ENCODE assay signal across 12 mouse cellular contexts in genomic region chr13:38320354-38320753, GRCm38 (mm10). TPM values are rescaled to one million over a fixed set of nuclear protein-coding genes. Genes with fewer than 3 reads are reported as not detected.
A peak's percentile ranks its signal among the peaks of the same experiment; 100 is the strongest.
DNase-seq lines count a peak whose midpoint lies in the region; ATAC-seq and TF ChIP-seq lines count a peak whose summit lies in the region.
"Had no signal": no experiment of that assay in that cellular context is flagged by ENCODE, and none has a peak within 500 bp of the region (broad histone marks: within the 10 kb centered on the region; RNA-seq: fewer than 3 reads in every experiment).

No protein-coding gene starts in this region.

- H3K4me1 ChIP-seq in forebrain, embryonic 14.5 days (ENCODE audit: control insufficient read depth, insufficient read depth, low read length), result peaks cover 6% of the 10 kb centered on the region; the same call in 1 of the 2 replicates
- peaks cover 4% of the 10 kb centered on the region; the same call in 1 of the 2 replicates for H3K4me1 ChIP-seq in forebrain, embryonic 12.5 days
- no peaks in the 10 kb centered on the region for H3K4me1 ChIP-seq in kidney, postnatal 0 days (replicated peaks; ENCODE audit: insufficient read depth, low read length)
- peaks cover 4% of the 10 kb centered on the region; the same call in 1 of the 2 replicates for H3K4me1 ChIP-seq in midbrain, embryonic 16.5 days (ENCODE audit: control insufficient read depth, insufficient read depth, low read length)
- H3K4me1 ChIP-seq: hindbrain, embryonic 13.5 days; megakaryocyte, embryonic 14.5 days; stomach, embryonic 15.5 days had no signal

- no peak for ATAC-seq in forebrain, embryonic 14.5 days
- no peak for ATAC-seq in forebrain, embryonic 12.5 days (ENCODE audit: low FRiP score)
- no peak for ATAC-seq in kidney, postnatal 0 days (replicated peaks; ENCODE audit: low FRiP score, low read depth)
- ATAC-seq in midbrain, embryonic 16.5 days, result no peak

- DNase-seq in forebrain, embryonic 14.5 days (ENCODE audit: low spot score), result peak; percentile 10
- peak; percentile 16 for DNase-seq in kidney, postnatal 0 days (ENCODE audit: low spot score)
- DNase-seq in kidney, postnatal 36 days, result no peak
- peak; percentile 37 for DNase-seq in 416B (ENCODE audit: low read depth)
- DNase-seq in fat pad, adult 2 months (ENCODE audit: extremely low read depth, low read depth, low spot score), result peak; percentile 76
- no peak for DNase-seq in left cerebral cortex, postnatal 4 days

- H3K27ac ChIP-seq in forebrain, embryonic 14.5 days (ENCODE audit: low read depth, low read length), result no peak overlapping the region
- H3K27ac ChIP-seq in forebrain, embryonic 12.5 days, result no peak overlapping the region
- no peak overlapping the region for H3K27ac ChIP-seq in kidney, postnatal 0 days
- H3K27ac ChIP-seq in midbrain, embryonic 16.5 days (ENCODE audit: low read length), result no peak overlapping the region
- H3K27ac ChIP-seq: hindbrain, embryonic 13.5 days; layer of hippocampus, adult 2 months; stomach, embryonic 15.5 days had no signal

- H3K36me3 ChIP-seq in forebrain, embryonic 14.5 days (ENCODE audit: control insufficient read depth, insufficient read depth, low read length), result no peaks in the 10 kb centered on the region
- H3K36me3 ChIP-seq in forebrain, embryonic 12.5 days (replicated peaks), result no peaks in the 10 kb centered on the region
- H3K36me3 ChIP-seq in kidney, postnatal 0 days (ENCODE audit: insufficient read depth, low read length), result no peaks in the 10 kb centered on the region
- no peaks in the 10 kb centered on the region for H3K36me3 ChIP-seq in midbrain, embryonic 16.5 days (ENCODE audit: control insufficient read depth, insufficient read depth, low read length)
- H3K36me3 ChIP-seq: hindbrain, embryonic 13.5 days; stomach, embryonic 15.5 days had no signal

- no peak for TF ChIP-seq CTCF in kidney, postnatal 0 days (IDR thresholded peaks at IDR 0.05; ENCODE audit: low read depth)

- H3K27me3 ChIP-seq in forebrain, embryonic 14.5 days (replicated peaks; ENCODE audit: control insufficient read depth, insufficient read depth, low read length), result no peaks in the 10 kb centered on the region
- no peaks in the 10 kb centered on the region for H3K27me3 ChIP-seq in forebrain, embryonic 12.5 days
- H3K27me3 ChIP-seq in kidney, postnatal 0 days (ENCODE audit: insufficient read depth, low read length), result no peaks in the 10 kb centered on the region
- no peaks in the 10 kb centered on the region for H3K27me3 ChIP-seq in midbrain, embryonic 16.5 days (ENCODE audit: control insufficient read depth, insufficient read depth, low read depth, low read length)
- H3K27me3 ChIP-seq: hindbrain, embryonic 13.5 days; megakaryocyte, embryonic 14.5 days; stomach, embryonic 15.5 days had no signal

- H3K9me3 ChIP-seq in forebrain, embryonic 14.5 days (replicated peaks; ENCODE audit: control insufficient read depth, low read length), result no peaks in the 10 kb centered on the region
- H3K9me3 ChIP-seq in forebrain, embryonic 12.5 days, result no peaks in the 10 kb centered on the region
- H3K9me3 ChIP-seq in kidney, postnatal 0 days (replicated peaks; ENCODE audit: low read length), result no peaks in the 10 kb centered on the region
- no peaks in the 10 kb centered on the region for H3K9me3 ChIP-seq in midbrain, embryonic 16.5 days (replicated peaks; ENCODE audit: control insufficient read depth, low read length, poor library complexity, severe bottlenecking)
- H3K9me3 ChIP-seq: hindbrain, embryonic 13.5 days; stomach, embryonic 15.5 days had no signal

- H3K9ac ChIP-seq in forebrain, embryonic 14.5 days (ENCODE audit: low read length), result no peak overlapping the region
- H3K9ac ChIP-seq in forebrain, embryonic 12.5 days, result no peak overlapping the region
- no peak overlapping the region for H3K9ac ChIP-seq in kidney, postnatal 0 days (ENCODE audit: low read depth, low read length)
- no peak overlapping the region for H3K9ac ChIP-seq in midbrain, embryonic 16.5 days (ENCODE audit: low read depth, low read length)
- H3K9ac ChIP-seq: hindbrain, embryonic 13.5 days; stomach, embryonic 15.5 days had no signal

- H3K4me3 ChIP-seq in forebrain, embryonic 14.5 days (ENCODE audit: low read depth, low read length), result no peak overlapping the region
- H3K4me3 ChIP-seq in forebrain, embryonic 12.5 days (replicated peaks), result no peak overlapping the region
- H3K4me3 ChIP-seq in kidney, postnatal 0 days (replicated peaks; ENCODE audit: low read depth, low read length), result no peak overlapping the region
- no peak overlapping the region for H3K4me3 ChIP-seq in midbrain, embryonic 16.5 days (ENCODE audit: low read depth, low read length)
- H3K4me3 ChIP-seq: hindbrain, embryonic 13.5 days; layer of hippocampus, adult 2 months; megakaryocyte, embryonic 14.5 days; stomach, embryonic 15.5 days had no signal

- 84% methylated on average over 10 of the region's 10 CpGs for WGBS in forebrain, embryonic 14.5 days
- WGBS in forebrain, embryonic 12.5 days, result 84% methylated on average over 10 of the region's 10 CpGs
- 40% methylated on average over 10 of the region's 10 CpGs for WGBS in kidney, postnatal 0 days
- WGBS in midbrain, embryonic 16.5 days, result 83% methylated on average over 10 of the region's 10 CpGs

- intact Hi-C loops in left cerebral cortex, postnatal 4 days (cut with DNase I), result no loop called here

- no peak overlapping the region for H3K4me2 ChIP-seq in forebrain, embryonic 14.5 days (ENCODE audit: low read length)
- H3K4me2 ChIP-seq in forebrain, embryonic 12.5 days, result no peak overlapping the region
- H3K4me2 ChIP-seq in kidney, postnatal 0 days (ENCODE audit: low read length), result no peak overlapping the region
- no peak overlapping the region for H3K4me2 ChIP-seq in midbrain, embryonic 16.5 days (ENCODE audit: low read length)
- H3K4me2 ChIP-seq: hindbrain, embryonic 13.5 days; stomach, embryonic 15.5 days had no signal

RNA-seq across cellular contexts. Expression of gene Bmp6, which starts 24.6 kb away (rescaled TPM):
- polyA plus RNA-seq in forebrain, embryonic 14.5 days (2014; fragmentation: Nextera tagmentation; extraction: Ambion mirVana), result 2.6 and 3.7 TPM in 2 replicates
- polyA plus RNA-seq in forebrain, embryonic 12.5 days (2016; fragmentation: Nextera tagmentation; extraction: Ambion mirVana), result 1.2 and 1.7 TPM in 2 replicates
- polyA plus RNA-seq in kidney, postnatal 0 days (2015; fragmentation: Nextera tagmentation; extraction: Ambion mirVana), result 2.7 and 3.1 TPM in 2 replicates
- 10 to 100 TPM; 13.2 to 15.2 TPM for total RNA-seq in left cerebral cortex, postnatal 4 days (2021)
- polyA plus RNA-seq in midbrain, embryonic 16.5 days (2015; fragmentation: Nextera tagmentation; extraction: Ambion mirVana), result 2.2 and 2.3 TPM in 2 replicates

Comparison
In these comparisons a context has a peak if more than half of its experiments do, and no peak if none do; other contexts are left out.
1. DNase-seq: peak in forebrain, embryonic 14.5 days (single experiment), kidney, postnatal 0 days (single experiment), 416B (single experiment) and fat pad, adult 2 months (single experiment); none in kidney, postnatal 36 days (0 of 2) and left cerebral cortex, postnatal 4 days (single experiment).